23 mouse cellular contexts compared by ENCODE assay signal in the genomic region with DNA sequence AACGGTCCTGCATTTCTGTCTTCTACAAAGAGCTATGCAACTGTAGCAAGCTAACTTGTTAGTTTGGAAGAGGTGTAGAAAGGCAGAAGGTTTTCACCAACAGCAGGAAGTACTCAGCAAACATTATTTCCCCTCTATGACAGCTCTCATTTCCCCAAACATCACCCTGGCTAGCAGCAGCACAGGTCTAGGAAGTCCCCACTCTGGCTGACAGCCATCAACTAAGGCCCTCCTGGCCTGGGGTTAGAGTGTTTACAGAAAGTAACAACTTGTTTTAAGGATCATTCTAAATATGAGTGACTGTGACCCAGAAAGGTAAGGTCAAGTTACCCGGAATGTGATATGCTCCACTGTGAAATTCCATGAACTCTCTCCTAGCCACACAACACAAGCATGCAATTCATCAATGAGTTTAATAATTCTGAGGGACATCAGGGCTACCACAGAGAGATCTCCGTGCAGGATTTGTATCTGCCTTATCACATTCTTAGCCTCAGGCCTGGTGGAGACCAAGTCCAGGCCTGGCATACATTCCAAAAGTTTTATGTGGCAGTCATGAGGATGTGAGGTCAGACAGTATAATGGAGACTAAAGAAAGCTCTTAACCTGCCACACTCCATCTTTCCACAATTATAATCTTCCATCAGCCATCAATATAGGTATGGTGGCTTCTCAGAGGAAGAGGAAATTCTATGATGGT. TPM values are rescaled to one million over a fixed set of nuclear protein-coding genes. Genes with fewer than 3 reads are reported as not detected.
DNase-seq lines count a peak whose midpoint lies in the region; ATAC-seq and TF ChIP-seq lines count a peak whose summit lies in the region.
"Had no signal": no experiment of that assay in that cellular context is flagged by ENCODE, and none has a peak within 500 bp of the region (broad histone marks: within the 10 kb centered on the region; RNA-seq: fewer than 3 reads in every experiment).

No protein-coding gene starts in this region.

- no peak overlapping the region for H3K9ac ChIP-seq in kidney, postnatal 0 days (ENCODE audit: low read depth, low read length)
- H3K9ac ChIP-seq in MEL (ENCODE audit: control insufficient read depth, low read depth, low read length, poor library complexity, severe bottlenecking): no peak overlapping the region
- H3K9ac ChIP-seq: hindbrain, embryonic 12.5 days; liver, embryonic 15.5 days; midbrain, embryonic 15.5 days; stomach, embryonic 15.5 days had no signal

- TF ChIP-seq RAD21 in MEL (IDR thresholded peaks at IDR 0.05; ENCODE audit: low read depth, low read length): no peak

- TF ChIP-seq CTCF in kidney, postnatal 0 days (IDR thresholded peaks at IDR 0.05; ENCODE audit: low read depth): no peak
- no peak for TF ChIP-seq CTCF in MEL (IDR thresholded peaks at IDR 0.05 in 2 of 3, conservative IDR thresholded peaks at IDR 0.05 in 1 of 3; ENCODE audit: control insufficient read depth in 1 of 3, insufficient read depth in 1 of 3, low read depth in 2 of 3, low read length in 3 of 3, poor library complexity in 1 of 3, severe bottlenecking in 1 of 3)

- 20% methylated on average over 3 of the region's 3 CpGs for WGBS in kidney, postnatal 0 days

- H3K79me2 ChIP-seq in MEL (ENCODE audit: control insufficient read depth, insufficient read depth, low read length, poor library complexity): no peaks in the 10 kb centered on the region

- no peak for ATAC-seq in kidney, postnatal 0 days (replicated peaks; ENCODE audit: low FRiP score, low read depth)
- ATAC-seq in hematopoietic stem cell, adult 5-6 weeks (replicated peaks in 1 of 2; ENCODE audit: insufficient read depth in 1 of 2, low FRiP score in 2 of 2, low TSS enrichment in 1 of 2, low read depth in 1 of 2, poor library complexity in 2 of 2, severe bottlenecking in 2 of 2): peak; percentile 57 to 78
- ATAC-seq: forebrain, embryonic 13.5 days; midbrain, embryonic 15.5 days had no signal

- no peaks in the 10 kb centered on the region for H3K9me3 ChIP-seq in kidney, postnatal 0 days (replicated peaks; ENCODE audit: low read length)
- H3K9me3 ChIP-seq in MEL (replicated peaks; ENCODE audit: insufficient read depth, low read length): no peaks in the 10 kb centered on the region
- H3K9me3 ChIP-seq: forebrain, embryonic 13.5 days; hindbrain, embryonic 12.5 days; liver, embryonic 15.5 days; midbrain, embryonic 15.5 days; stomach, embryonic 15.5 days had no signal

- H3K27me3 ChIP-seq in kidney, postnatal 0 days (ENCODE audit: insufficient read depth, low read length): no peaks in the 10 kb centered on the region
- no peaks in the 10 kb centered on the region; a peak in 1 of 4 replicates for H3K27me3 ChIP-seq in MEL (ENCODE audit: control insufficient read depth in 1 of 2, insufficient read depth in 2 of 2, low read length in 2 of 2)
- H3K27me3 ChIP-seq: forebrain, embryonic 13.5 days; hindbrain, embryonic 12.5 days; liver, embryonic 15.5 days; midbrain, embryonic 15.5 days; stomach, embryonic 15.5 days had no signal

- H3K4me2 ChIP-seq in kidney, postnatal 0 days (ENCODE audit: low read length): no peak overlapping the region
- H3K4me2 ChIP-seq: forebrain, embryonic 13.5 days; heart, embryonic 11.5 days; hindbrain, embryonic 12.5 days; liver, embryonic 15.5 days; midbrain, embryonic 15.5 days; stomach, embryonic 15.5 days had no signal

- no peak for TF ChIP-seq POLR2A in MEL (IDR thresholded peaks at IDR 0.05; ENCODE audit: control insufficient read depth in 1 of 2, insufficient read depth in 1 of 2, low read depth in 1 of 2, low read length in 2 of 2, poor library complexity in 1 of 2)

- TF ChIP-seq EP300 in MEL (IDR thresholded peaks at IDR 0.05; ENCODE audit: low read depth in 1 of 2, low read length in 2 of 2): no peak

- no peaks in the 10 kb centered on the region for H3K4me1 ChIP-seq in kidney, postnatal 0 days (replicated peaks; ENCODE audit: insufficient read depth, low read length)
- H3K4me1 ChIP-seq in MEL (ENCODE audit: control insufficient read depth in 1 of 2, insufficient read depth in 2 of 2, low read length in 2 of 2): no peaks in the 10 kb centered on the region
- H3K4me1 ChIP-seq: forebrain, embryonic 13.5 days; hindbrain, embryonic 12.5 days; liver, embryonic 15.5 days; midbrain, embryonic 15.5 days had no signal

- peak; percentile 22 for DNase-seq in kidney, postnatal 0 days (ENCODE audit: low spot score)
- no peak for DNase-seq in kidney, adult 8-10 months
- DNase-seq in MEL (ENCODE audit: low read depth, low spot score): no peak
- peak; percentile 13 for DNase-seq in mesoderm, embryonic 11.5 days (ENCODE audit: low read depth, low spot score)
- DNase-seq in adrenal gland, postnatal 14 days: no peak
- DNase-seq in T-cell, adult 2 months (ENCODE audit: low spot score): no peak
- DNase-seq: adrenal gland, postnatal 36 days; cerebellum, adult 18-20 months; cerebellum, postnatal 36 days; gastrocnemius, postnatal 25 days; heart, postnatal 10 days; layer of hippocampus, postnatal 36 days; right cerebral cortex, postnatal 25 days; thymus, adult 18-20 months had no signal

- no peaks in the 10 kb centered on the region for H3K36me3 ChIP-seq in kidney, postnatal 0 days (ENCODE audit: insufficient read depth, low read length)
- H3K36me3 ChIP-seq in MEL (ENCODE audit: control insufficient read depth in 1 of 2, insufficient read depth in 2 of 2, low read length in 2 of 2): no peaks in the 10 kb centered on the region
- H3K36me3 ChIP-seq: hindbrain, embryonic 12.5 days; liver, embryonic 15.5 days; midbrain, embryonic 15.5 days; stomach, embryonic 15.5 days had no signal

- no peak overlapping the region for H3K4me3 ChIP-seq in kidney, postnatal 0 days (replicated peaks; ENCODE audit: low read depth, low read length)
- no peak overlapping the region for H3K4me3 ChIP-seq in MEL (ENCODE audit: control insufficient read depth in 1 of 2, insufficient read depth in 1 of 2, low read depth in 2 of 2, low read length in 2 of 2)
- H3K4me3 ChIP-seq: erythroblast, embryonic 14.5 days; forebrain, embryonic 13.5 days; hindbrain, embryonic 12.5 days; liver, embryonic 15.5 days; midbrain, embryonic 15.5 days; stomach, embryonic 15.5 days had no signal

- H3K27ac ChIP-seq in kidney, postnatal 0 days: no peak overlapping the region
- no peak overlapping the region for H3K27ac ChIP-seq in MEL (ENCODE audit: control insufficient read depth, low read depth, low read length)
- H3K27ac ChIP-seq: forebrain, embryonic 13.5 days; hindbrain, embryonic 12.5 days; liver, embryonic 15.5 days; midbrain, embryonic 15.5 days; stomach, embryonic 15.5 days had no signal

TF ChIP-seq in MEL, 35 proteins besides CTCF, POLR2A, EP300 and RAD21:
- TF ChIP-seq CHD1 (IDR thresholded peaks at IDR 0.05; ENCODE audit: low read depth, low read length): no peak
- TF ChIP-seq SMC3 (IDR thresholded peaks at IDR 0.05; ENCODE audit: low read depth, low read length): peak; percentile 25; the same call in 1 of the 2 replicates

RNA-seq across cellular contexts. Expression of gene Cwc15, which starts 20.7 kb away (rescaled TPM):
- 155 and 171 TPM in 2 replicates for polyA plus RNA-seq in kidney, postnatal 0 days (2015; fragmentation: Nextera tagmentation; extraction: Ambion mirVana)
- 326 and 331 TPM in 2 replicates for total RNA-seq in MEL (2012; rRNA removed)
- 100 to 1,000 TPM; 196 to 562 TPM for polyA plus RNA-seq in MEL (2012; ENCODE audit: insufficient read depth in 1 of 2, insufficient read length in 2 of 2, low read depth in 1 of 2, low replicate concordance in 2 of 2, missing spikeins in 1 of 2)
- total RNA-seq in hematopoietic stem cell, adult 5-6 weeks (2017): 230 and 255 TPM in 2 replicates
- 124 TPM in 2 replicates for total RNA-seq in adrenal gland, postnatal 14 days (2021)

RNA-seq across cellular contexts. Expression of gene Kdm4d, which starts 20.8 kb away (rescaled TPM):
- polyA plus RNA-seq in kidney, postnatal 0 days (2015; fragmentation: Nextera tagmentation; extraction: Ambion mirVana): 0.18 and 0.22 TPM in 2 replicates
- total RNA-seq in MEL (2012; rRNA removed): 0.56 and 0.58 TPM in 2 replicates
- under 1 TPM in 1 of 2 experiments, not detected in 1; 0.40 TPM for polyA plus RNA-seq in MEL (2012; ENCODE audit: insufficient read depth in 1 of 2, insufficient read length in 2 of 2, low read depth in 1 of 2, low replicate concordance in 2 of 2, missing spikeins in 1 of 2)
- total RNA-seq in hematopoietic stem cell, adult 5-6 weeks (2017): 0.30 and 1.1 TPM in 2 replicates
- 0.30 and 0.34 TPM in 2 replicates for total RNA-seq in adrenal gland, postnatal 14 days (2021)
- total RNA-seq: gastrocnemius, postnatal 25 days; heart, postnatal 10 days; neutrophil, adult 5-6 weeks had no signal
- polyA plus RNA-seq: erythroblast, embryonic 14.5 days; liver, embryonic 15.5 days had no signal

Comparison
In these comparisons a context has a peak if more than half of its experiments do, and no peak if none do; other contexts are left out.
1. DNase-seq: peak in kidney, postnatal 0 days (single experiment) and mesoderm, embryonic 11.5 days (single experiment); none in kidney, adult 8-10 months (0 of 2), MEL (single experiment), adrenal gland, postnatal 14 days (single experiment) and T-cell, adult 2 months (single experiment).